Mouse (Mus musculus) stomach, postnatal 0 days (tissue): ENCODE data around the gene Erc2.

Experiments
- CTCF ChIP-seq: IDR thresholded peaks from 2 replicates; pipeline ENCODE4 v1.5.1; 2016; ENCODE audit warnings: antibody characterized with exemption, low read depth, mild to moderate bottlenecking, moderate library complexity
- EP300 ChIP-seq: optimal IDR thresholded peaks from 2 replicates; pipeline ENCODE3; 2016; ENCODE audit warnings: antibody characterized with exemption

DNA sequence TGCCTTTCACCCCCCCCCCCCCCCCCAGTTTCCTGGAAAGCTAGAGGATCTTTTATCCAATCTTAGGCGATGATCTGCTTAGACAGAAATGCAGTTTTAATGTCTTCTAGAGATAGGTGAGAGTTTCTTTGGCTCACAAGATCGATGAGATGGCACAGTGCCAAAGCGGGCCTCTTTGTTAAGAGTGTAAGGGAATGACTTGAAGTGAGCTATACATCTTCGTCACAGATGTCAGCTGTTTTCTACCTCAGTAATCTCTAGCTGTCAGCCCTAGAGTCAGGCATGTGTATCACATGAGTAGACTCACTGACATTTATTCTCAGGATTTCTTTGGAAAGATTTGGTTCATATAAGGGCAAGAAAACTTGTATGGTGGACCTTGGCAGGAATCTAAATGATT, 39.2 kb downstream of the Erc2 start:
- no peak for TF ChIP-seq EP300
- no peak for TF ChIP-seq CTCF
